Mouse (Mus musculus) kidney, postnatal 4 days (tissue): Measurements from ENCODE around the gene Lsamp.
"Not testable (repeated sequence)": the region's sequence is repeated elsewhere in the genome, so short reads cannot be mapped to it uniquely, and the experiment has no call there.

Experiments
- DNase-seq, 2 experiments: peaks; one replicate each; pipeline ENCODE4 v3.0.0; 2021; ENCODE audit warnings: mixed read lengths in 2 of 2

Lsamp gene

GRCm38 (mm10) chr16:41957811-41958210 lies 1973.7 kb downstream of the Lsamp start:
- DNase-seq, result no peak

GRCm38 (mm10) chr16:41965636-41966035 lies 1981.5 kb downstream of the Lsamp start:
- no peak for DNase-seq

- DNase-seq, result no peak
Measured at GRCm38 (mm10) chr16:41969215-41969614, 1985.1 kb downstream of the Lsamp start.

GRCm38 (mm10) chr16:41974866-41975719 lies 1990.9 kb downstream of the Lsamp start:
- DNase-seq, result no peak

GRCm38 (mm10) chr16:41976897-41977296 lies 1992.7 kb downstream of the Lsamp start:
- DNase-seq, result no peak

GRCm38 (mm10) chr16:41996956-41997355 lies 2012.8 kb downstream of the Lsamp start:
- DNase-seq, result no peak

GRCm38 (mm10) chr16:42002925-42003324 lies 2018.8 kb downstream of the Lsamp start:
- DNase-seq, result no peak

GRCm38 (mm10) chr16:42003506-42003905 lies 2019.3 kb downstream of the Lsamp start:
- not testable (repeated sequence) for DNase-seq

GRCm38 (mm10) chr16:42004166-42004565 lies 2020.0 kb downstream of the Lsamp start:
- DNase-seq, result no peak

GRCm38 (mm10) chr16:42014937-42015336 lies 2030.8 kb downstream of the Lsamp start:
- DNase-seq, result no peak

GRCm38 (mm10) chr16:42015443-42015842 lies 2031.3 kb downstream of the Lsamp start:
- DNase-seq, result no peak

- DNase-seq, result no peak
Measured at GRCm38 (mm10) chr16:42016791-42017643, 2032.9 kb downstream of the Lsamp start.

GRCm38 (mm10) chr16:42022566-42022965 lies 2038.4 kb downstream of the Lsamp start:
- DNase-seq, result no peak

- no peak for DNase-seq
Measured at GRCm38 (mm10) chr16:42032030-42032429, 2047.9 kb downstream of the Lsamp start.

GRCm38 (mm10) chr16:42033449-42033848 lies 2049.3 kb downstream of the Lsamp start:
- DNase-seq, result no peak

GRCm38 (mm10) chr16:42048138-42048537 lies 2064.0 kb downstream of the Lsamp start:
- no peak for DNase-seq

- DNase-seq, result no peak
Measured at GRCm38 (mm10) chr16:42059927-42060326, 2075.8 kb downstream of the Lsamp start.

GRCm38 (mm10) chr16:42074325-42074724 lies 2090.2 kb downstream of the Lsamp start:
- DNase-seq, result no peak

GRCm38 (mm10) chr16:42079573-42079972 lies 2095.4 kb downstream of the Lsamp start:
- no peak for DNase-seq

GRCm38 (mm10) chr16:42081611-42082010 lies 2097.4 kb downstream of the Lsamp start:
- DNase-seq, result no peak

GRCm38 (mm10) chr16:42097510-42097909 lies 2113.3 kb downstream of the Lsamp start:
- no peak for DNase-seq

GRCm38 (mm10) chr16:42102186-42102585 lies 2118.0 kb downstream of the Lsamp start:
- no peak for DNase-seq

GRCm38 (mm10) chr16:42102635-42103034 lies 2118.5 kb downstream of the Lsamp start:
- DNase-seq, result no peak

- no peak for DNase-seq
Measured at GRCm38 (mm10) chr16:42112251-42112650, 2128.1 kb downstream of the Lsamp start.
